Mouse (Mus musculus) C2C12 (cell line): ENCODE results near the gene Kng1.

Experiments used
- CEBPB ChIP-seq: IDR thresholded peaks from one replicate; pipeline ENCODE4 v1.6.1; 2011; ENCODE audit warnings: low read depth, mild to moderate bottlenecking, control low read depth, moderate library complexity
- CTCF ChIP-seq: IDR thresholded peaks from one replicate; pipeline ENCODE4 v1.5.1; 2011; ENCODE audit not compliant: control insufficient read depth, insufficient read depth, insufficient read length
- FOSL1 ChIP-seq: IDR thresholded peaks from one replicate; pipeline ENCODE4 v1.8.0; 2011; ENCODE audit warnings: mild to moderate bottlenecking, low read length; ENCODE audit not compliant: poor library complexity, insufficient read depth, severe bottlenecking
- MAX ChIP-seq: IDR thresholded peaks from one replicate; pipeline ENCODE4 v1.6.1; 2011; ENCODE audit warnings: mild to moderate bottlenecking, control low read depth
- MYOD1 ChIP-seq: IDR thresholded peaks from one replicate; pipeline ENCODE4 v1.6.1; 2011; ENCODE audit warnings: low read depth; ENCODE audit not compliant: control insufficient read depth, insufficient read length
- MYOG ChIP-seq: IDR thresholded peaks from one replicate; pipeline ENCODE4 v1.6.1; 2011; ENCODE audit not compliant: control insufficient read depth, insufficient read length; ENCODE audit errors: extremely low read depth
- USF1 ChIP-seq: IDR thresholded peaks from one replicate; pipeline ENCODE4 v1.6.1; 2011; ENCODE audit warnings: low read depth, mild to moderate bottlenecking, control low read depth, moderate library complexity

DNA sequence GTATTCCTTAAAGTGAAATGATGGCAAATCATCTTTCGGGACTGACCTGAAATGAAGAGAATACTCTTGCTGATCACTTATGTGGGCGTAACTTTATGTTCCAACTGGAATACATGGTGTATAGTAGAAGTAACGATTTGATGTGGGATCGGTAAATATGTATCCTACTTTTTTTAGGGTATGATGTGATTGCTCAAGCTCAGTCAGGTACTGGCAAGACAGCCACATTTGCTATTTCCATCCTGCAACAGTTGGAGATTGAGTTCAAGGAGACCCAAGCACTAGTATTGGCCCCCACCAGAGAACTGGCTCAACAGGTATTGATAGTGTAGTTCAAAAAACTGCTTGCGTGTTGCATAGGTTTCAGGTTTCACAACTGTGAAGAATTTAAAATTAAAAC lies 51.3 kb downstream of the Kng1 start:
- TF ChIP-seq CTCF = no peak
- no peak for TF ChIP-seq MYOG
- no peak for TF ChIP-seq CEBPB
- no peak for TF ChIP-seq MYOD1
- TF ChIP-seq USF1 = no peak
- TF ChIP-seq MAX = no peak
- TF ChIP-seq FOSL1 = no peak
